Mouse (Mus musculus): ENCODE measurements at regions not wholly inside any gene's neighbourhood (a gene's known extent, or its start where the extent isn't known, plus 50 kb on each side); places are given as distances from the start of the nearest gene placed in this dataset.

DNA sequence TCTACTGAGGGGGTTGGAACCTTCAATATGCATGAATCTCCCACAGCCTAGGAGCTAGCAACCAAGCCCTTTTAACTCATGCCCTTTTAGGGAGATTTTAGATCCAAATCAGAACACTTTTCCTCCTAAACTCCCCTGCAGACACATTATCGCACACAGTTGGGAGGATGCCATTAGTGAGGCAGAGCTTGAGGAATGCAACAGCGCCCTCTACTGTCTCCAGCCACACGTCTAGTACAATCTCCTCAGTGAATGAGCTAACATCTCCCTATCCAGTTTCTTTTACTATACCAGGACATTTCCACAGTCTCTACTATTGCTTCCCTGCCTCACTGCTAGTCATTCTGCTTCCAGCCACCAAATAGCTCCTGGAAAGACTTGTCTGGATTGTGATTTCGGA is 59.3 kb downstream of the 1700080O16Rik start:
- Histone ChIP-seq H3K4me1 (replicated peaks; ENCODE audit: insufficient read depth, low read length) (no peaks in the 10 kb centered on the region), H3K27ac (no peak overlapping the region), H3K27me3 (ENCODE audit: insufficient read depth, low read length) (no peaks in the 10 kb centered on the region), H3K4me2 (ENCODE audit: low read length) (no peak overlapping the region), H3K9ac (ENCODE audit: low read depth, low read length) (no peak overlapping the region), H3K4me3 (replicated peaks; ENCODE audit: low read depth, low read length) (no peak overlapping the region), H3K36me3 (ENCODE audit: insufficient read depth, low read length) (no peaks in the 10 kb centered on the region), H3K9me3 (replicated peaks; ENCODE audit: low read length) (no peaks in the 10 kb centered on the region)
- TF ChIP-seq CTCF (IDR thresholded peaks at IDR 0.05; ENCODE audit: low read depth), result peak; percentile 82
- WGBS, result 22% methylated on average over 4 of the region's 4 CpGs
- peak; percentile 87 for DNase-seq (ENCODE audit: low spot score)
- no peak for ATAC-seq (replicated peaks; ENCODE audit: low FRiP score, low read depth)

DNA sequence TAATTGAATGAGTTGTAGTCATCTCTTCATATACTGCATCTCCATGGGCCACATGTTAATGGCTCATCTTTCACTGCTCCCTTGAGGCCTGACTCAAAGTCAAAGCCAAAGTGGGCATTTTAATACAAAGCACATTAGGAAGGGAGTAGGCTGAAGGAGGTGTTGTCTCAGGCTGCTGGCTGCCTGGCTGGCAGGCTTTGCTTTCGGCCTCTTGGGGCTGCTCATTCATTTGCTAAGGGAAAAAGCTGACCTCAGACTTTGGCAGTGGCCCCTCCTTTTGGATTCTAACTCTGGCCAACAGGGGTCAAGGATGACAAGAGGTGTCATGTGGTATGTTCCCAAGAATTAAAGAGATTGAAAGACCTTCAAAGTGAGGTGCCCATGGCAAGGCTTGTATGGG is 61.0 kb downstream of the 1700080O16Rik start:
- Histone ChIP-seq H3K4me3 (replicated peaks; ENCODE audit: low read depth, low read length) (no peak overlapping the region), H3K4me1 (replicated peaks; ENCODE audit: insufficient read depth, low read length) (no peaks in the 10 kb centered on the region), H3K4me2 (ENCODE audit: low read length) (no peak overlapping the region), H3K9ac (ENCODE audit: low read depth, low read length) (no peak overlapping the region), H3K27ac (no peak overlapping the region), H3K36me3 (ENCODE audit: insufficient read depth, low read length) (no peaks in the 10 kb centered on the region), H3K27me3 (ENCODE audit: insufficient read depth, low read length) (no peaks in the 10 kb centered on the region), H3K9me3 (replicated peaks; ENCODE audit: low read length) (no peaks in the 10 kb centered on the region)
- WGBS, result 52% methylated on average over 1 of the region's 1 CpGs
- ATAC-seq (replicated peaks; ENCODE audit: low FRiP score, low read depth) (no peak), DNase-seq (ENCODE audit: low spot score) (no peak)
- TF ChIP-seq CTCF (IDR thresholded peaks at IDR 0.05; ENCODE audit: low read depth), result no peak

DNA sequence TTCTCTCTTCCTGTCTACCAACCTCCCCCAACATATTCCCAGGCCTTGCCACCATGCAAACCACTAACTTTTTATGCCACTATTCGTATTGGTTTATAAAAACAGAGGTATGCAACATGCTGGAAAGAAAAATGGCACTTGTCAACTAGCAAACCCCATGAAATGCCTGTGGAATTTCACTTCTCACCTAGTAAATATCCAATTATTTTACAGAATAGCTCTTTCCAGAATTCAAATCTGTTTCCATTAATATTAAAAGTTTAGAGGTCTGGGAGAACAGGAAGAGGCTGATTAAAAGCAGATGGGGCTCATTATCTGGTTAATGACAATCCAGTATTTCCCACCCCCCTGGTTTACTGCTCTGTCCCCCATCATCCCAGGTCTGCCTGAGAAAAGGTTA is 62.0 kb downstream of the 1700080O16Rik start:
- TF ChIP-seq CTCF (IDR thresholded peaks at IDR 0.05; ENCODE audit: low read depth), result no peak
- ATAC-seq (replicated peaks; ENCODE audit: low FRiP score, low read depth) (no peak), DNase-seq (ENCODE audit: low spot score) (no peak)
- no peaks in the 10 kb centered on the region for H3K27me3 ChIP-seq (ENCODE audit: insufficient read depth, low read length)
- H3K27ac ChIP-seq, result no peak overlapping the region
- no peaks in the 10 kb centered on the region for H3K4me1 ChIP-seq (replicated peaks; ENCODE audit: insufficient read depth, low read length)
- no peak overlapping the region for H3K9ac ChIP-seq (ENCODE audit: low read depth, low read length)
- H3K4me2 ChIP-seq (ENCODE audit: low read length), result no peak overlapping the region
- no peak overlapping the region for H3K4me3 ChIP-seq (replicated peaks; ENCODE audit: low read depth, low read length)
- 49% methylated on average over 1 of the region's 1 CpGs for WGBS
- no peaks in the 10 kb centered on the region for H3K9me3 ChIP-seq (replicated peaks; ENCODE audit: low read length)
- H3K36me3 ChIP-seq (ENCODE audit: insufficient read depth, low read length), result no peaks in the 10 kb centered on the region

DNA sequence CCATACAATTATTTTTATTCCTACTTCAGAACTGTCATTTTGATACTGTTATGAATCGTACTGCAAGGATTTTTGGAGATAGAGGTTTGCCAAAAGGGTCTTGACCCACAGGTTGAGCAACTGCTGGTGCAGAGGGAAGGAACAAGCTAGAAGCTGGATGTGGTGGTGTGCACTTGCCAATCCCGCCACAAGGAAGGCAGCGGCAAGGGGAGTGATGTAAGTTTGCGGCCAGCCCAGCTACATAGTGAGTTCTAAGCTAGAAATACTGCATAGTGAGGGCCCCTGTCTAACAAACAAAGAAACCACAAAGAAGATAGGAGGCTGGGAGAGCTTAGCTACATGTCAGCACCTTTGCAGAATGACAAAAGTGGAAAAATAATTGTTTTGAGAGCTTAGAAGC is 74.1 kb downstream of the 1700080O16Rik start:
- no peaks in the 10 kb centered on the region for H3K9me3 ChIP-seq (replicated peaks; ENCODE audit: low read length)
- H3K27me3 ChIP-seq (ENCODE audit: insufficient read depth, low read length), result no peaks in the 10 kb centered on the region
- no peaks in the 10 kb centered on the region for H3K4me1 ChIP-seq (replicated peaks; ENCODE audit: insufficient read depth, low read length)
- ATAC-seq (replicated peaks; ENCODE audit: low FRiP score, low read depth) (no peak), DNase-seq (ENCODE audit: low spot score) (no peak)
- no peak overlapping the region for H3K27ac ChIP-seq
- no peak overlapping the region for H3K4me2 ChIP-seq (ENCODE audit: low read length)
- 83% methylated on average over 4 of the region's 4 CpGs for WGBS
- no peaks in the 10 kb centered on the region for H3K36me3 ChIP-seq (ENCODE audit: insufficient read depth, low read length)
- TF ChIP-seq CTCF (IDR thresholded peaks at IDR 0.05; ENCODE audit: low read depth), result no peak
- H3K4me3 ChIP-seq (replicated peaks; ENCODE audit: low read depth, low read length), result no peak overlapping the region
- no peak overlapping the region for H3K9ac ChIP-seq (ENCODE audit: low read depth, low read length)

DNA sequence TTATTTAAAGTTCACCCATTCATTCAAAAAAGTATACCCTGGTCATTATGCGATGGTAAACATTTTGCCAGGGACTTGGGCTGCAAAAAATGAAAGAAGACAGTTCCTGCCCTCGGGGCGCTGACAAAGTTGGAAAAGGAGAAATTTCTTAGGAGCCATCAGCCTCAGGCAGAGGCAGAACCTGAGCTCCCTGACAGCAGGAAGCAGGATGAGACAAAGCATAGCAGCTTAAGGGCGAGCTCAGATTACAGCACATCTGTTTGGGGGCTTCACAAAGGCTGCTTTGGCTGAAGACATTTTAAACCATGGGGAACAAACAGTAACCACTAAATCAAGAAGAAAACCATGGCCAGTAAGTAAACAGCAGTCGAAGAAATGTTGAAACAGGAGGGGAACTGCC is 75.5 kb downstream of the 1700080O16Rik start:
- no peaks in the 10 kb centered on the region for H3K4me1 ChIP-seq (replicated peaks; ENCODE audit: insufficient read depth, low read length)
- H3K27me3 ChIP-seq (ENCODE audit: insufficient read depth, low read length), result no peaks in the 10 kb centered on the region
- H3K9me3 ChIP-seq (replicated peaks; ENCODE audit: low read length), result no peaks in the 10 kb centered on the region
- 30% methylated on average over 5 of the region's 5 CpGs for WGBS
- no peak for ATAC-seq (replicated peaks; ENCODE audit: low FRiP score, low read depth)
- no peak overlapping the region for H3K4me2 ChIP-seq (ENCODE audit: low read length)
- no peak for TF ChIP-seq CTCF (IDR thresholded peaks at IDR 0.05; ENCODE audit: low read depth)
- H3K36me3 ChIP-seq (ENCODE audit: insufficient read depth, low read length), result no peaks in the 10 kb centered on the region
- H3K4me3 ChIP-seq (replicated peaks; ENCODE audit: low read depth, low read length), result no peak overlapping the region
- DNase-seq (ENCODE audit: low spot score), result peak; percentile 37
- H3K9ac ChIP-seq (ENCODE audit: low read depth, low read length), result no peak overlapping the region
- H3K27ac ChIP-seq, result no peak overlapping the region

DNA sequence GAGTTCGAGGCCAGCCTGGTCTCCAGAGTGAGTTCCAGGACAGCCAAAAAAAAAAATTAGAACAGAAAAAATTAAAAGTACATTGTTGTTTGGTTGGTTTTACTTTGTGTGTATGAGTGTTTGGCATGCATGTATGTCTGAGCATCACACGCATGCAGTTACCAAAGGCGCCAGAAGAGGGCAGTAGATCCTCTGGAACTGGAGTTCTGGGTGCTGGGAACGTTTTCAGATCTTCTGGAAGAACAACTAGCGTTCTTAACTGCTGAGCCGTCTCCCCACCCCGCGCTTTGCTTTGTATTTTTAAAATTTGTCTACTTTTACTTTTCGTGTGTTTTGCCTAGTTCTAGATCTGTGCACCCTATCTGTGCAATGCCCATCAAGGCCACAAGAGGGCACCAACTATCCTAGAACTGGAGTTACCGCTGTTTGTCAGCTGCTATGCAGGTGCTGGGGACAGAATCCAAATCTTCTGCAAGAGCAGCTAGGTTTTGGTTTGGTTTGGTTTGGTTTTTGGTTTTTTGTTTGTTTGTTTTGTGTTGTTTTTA is 76.9 kb downstream of the 1700080O16Rik start:
- Histone ChIP-seq H3K9me3 (replicated peaks; ENCODE audit: low read length) (no peaks in the 10 kb centered on the region), H3K4me1 (replicated peaks; ENCODE audit: insufficient read depth, low read length) (no peaks in the 10 kb centered on the region), H3K27ac (no peak overlapping the region), H3K4me3 (replicated peaks; ENCODE audit: low read depth, low read length) (no peak overlapping the region), H3K27me3 (ENCODE audit: insufficient read depth, low read length) (no peaks in the 10 kb centered on the region), H3K9ac (ENCODE audit: low read depth, low read length) (no peak overlapping the region), H3K36me3 (ENCODE audit: insufficient read depth, low read length) (no peaks in the 10 kb centered on the region), H3K4me2 (ENCODE audit: low read length) (no peak overlapping the region)
- peak; percentile 30; the same call in 1 of the 2 replicates for TF ChIP-seq CTCF (IDR thresholded peaks at IDR 0.05; ENCODE audit: low read depth)
- ATAC-seq (replicated peaks; ENCODE audit: low FRiP score, low read depth) (no peak), DNase-seq (ENCODE audit: low spot score) (no peak)
- 68% methylated on average over 10 of the region's 10 CpGs for WGBS

DNA sequence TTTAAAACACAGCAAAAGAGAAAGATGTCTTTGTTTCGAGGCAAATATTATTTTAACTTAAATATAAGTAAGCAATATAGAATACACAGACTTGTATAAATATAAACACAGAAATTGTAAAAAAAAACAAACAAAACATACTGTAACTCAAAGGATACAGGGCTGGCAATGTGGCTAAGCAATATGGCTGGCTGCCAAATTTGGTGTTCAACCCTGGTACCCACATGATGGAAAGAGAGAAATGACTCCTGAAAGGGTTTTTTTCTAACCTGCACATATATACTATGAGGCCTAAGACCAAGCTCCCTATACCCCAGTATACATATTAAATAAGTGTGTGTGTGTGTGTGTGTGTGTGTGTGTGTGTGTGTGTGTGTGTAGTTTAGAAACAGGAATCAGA is 79.9 kb downstream of the 1700080O16Rik start:
- no peak for ATAC-seq (replicated peaks; ENCODE audit: low FRiP score, low read depth)
- no peaks in the 10 kb centered on the region for H3K36me3 ChIP-seq (ENCODE audit: insufficient read depth, low read length)
- no peak for DNase-seq (ENCODE audit: low spot score)
- H3K27ac ChIP-seq, result no peak overlapping the region
- H3K9ac ChIP-seq (ENCODE audit: low read depth, low read length), result no peak overlapping the region
- no peak for TF ChIP-seq CTCF (IDR thresholded peaks at IDR 0.05; ENCODE audit: low read depth)
- no peak overlapping the region for H3K4me2 ChIP-seq (ENCODE audit: low read length)
- H3K4me1 ChIP-seq (replicated peaks; ENCODE audit: insufficient read depth, low read length), result no peaks in the 10 kb centered on the region
- WGBS, result 68% methylated on average over 1 of the region's 1 CpGs
- H3K9me3 ChIP-seq (replicated peaks; ENCODE audit: low read length), result no peaks in the 10 kb centered on the region
- no peak overlapping the region for H3K4me3 ChIP-seq (replicated peaks; ENCODE audit: low read depth, low read length)
- no peaks in the 10 kb centered on the region for H3K27me3 ChIP-seq (ENCODE audit: insufficient read depth, low read length)
